Mouse (Mus musculus) forebrain, embryonic 14.5 days (tissue): Measurements from ENCODE around the gene Mad1l1. TPM values are rescaled to one million over a fixed set of nuclear protein-coding genes. Genes with fewer than 3 reads are reported as not detected.

Experiments
- ATAC-seq: fragments of 200-750 bp; cut with Nextera tagmentation; 2 replicates; pipeline ENCODE4 v1.8.0; 2017; ENCODE audit warnings: mild to moderate bottlenecking, moderate library complexity
- DNase-seq: peaks from one replicate; pipeline ENCODE4 v3.0.0-alpha.2; 2015; ENCODE audit warnings: low spot score
- H3K27ac ChIP-seq: fragments of 300-500 bp; sonication (generic); 2 replicates; pipeline ENCODE4 v1.5.1; 2014; ENCODE audit warnings: low read depth, mild to moderate bottlenecking, control low read depth, low read length, moderate library complexity
- H3K27me3 ChIP-seq: fragments of 300-500 bp; sonication (generic); replicated peaks from 2 replicates; pipeline ENCODE4 v1.6.1; 2014; ENCODE audit warnings: low read length, control low read depth, mixed read lengths; ENCODE audit not compliant: control insufficient read depth, insufficient read depth
- H3K36me3 ChIP-seq: fragments of 300-500 bp; sonication (generic); 2 replicates; pipeline ENCODE4 v1.6.1; 2014; ENCODE audit warnings: low read length, control low read depth; ENCODE audit not compliant: control insufficient read depth, insufficient read depth
- H3K4me1 ChIP-seq: fragments of 300-500 bp; sonication (generic); 2 replicates; pipeline ENCODE4 v1.6.1; 2014; ENCODE audit warnings: antibody characterized with exemption, low read length, control low read depth; ENCODE audit not compliant: control insufficient read depth, insufficient read depth
- H3K4me2 ChIP-seq: fragments of 300-500 bp; sonication (generic); 2 replicates; pipeline ENCODE4 v1.6.1; 2014; ENCODE audit warnings: mild to moderate bottlenecking, control low read depth, low read length
- H3K4me3 ChIP-seq: fragments of 300-500 bp; sonication (generic); 2 replicates; pipeline ENCODE4 v1.5.1; 2014; ENCODE audit warnings: low read depth, low read length, control low read depth
- H3K9ac ChIP-seq: fragments of 300-500 bp; sonication (generic); 2 replicates; pipeline ENCODE4 v1.6.1; 2014; ENCODE audit warnings: mild to moderate bottlenecking, low read length, control low read depth, moderate library complexity
- H3K9me3 ChIP-seq: fragments of 300-500 bp; sonication (generic); replicated peaks from 2 replicates; pipeline ENCODE4 v1.6.1; 2016; ENCODE audit warnings: low read length, control low read depth, mixed read lengths; ENCODE audit not compliant: control insufficient read depth
- WGBS: fragments of 180-500 bp; shearing (Covaris S2); extraction: QIAGEN DNeasy Blood & Tissue Kit; methylation state at CpG from one replicate; pipeline ENCODE4 v1.1.7; 2014; 5-methylcytosine and 5-hydroxymethylcytosine counted together
- polyA plus RNA-seq: library from polyadenylated mRNA; unstranded; fragments of >200 nt; fragmentation: Nextera tagmentation; extraction: Ambion mirVana; gene quantifications from 2 replicates; pipeline ENCODE4 v1.2.1, GENCODE M21; 2014

Gene Mad1l1
- polyA plus RNA-seq, 1 experiment from 2014 or later: 29.2 TPM

DNA sequence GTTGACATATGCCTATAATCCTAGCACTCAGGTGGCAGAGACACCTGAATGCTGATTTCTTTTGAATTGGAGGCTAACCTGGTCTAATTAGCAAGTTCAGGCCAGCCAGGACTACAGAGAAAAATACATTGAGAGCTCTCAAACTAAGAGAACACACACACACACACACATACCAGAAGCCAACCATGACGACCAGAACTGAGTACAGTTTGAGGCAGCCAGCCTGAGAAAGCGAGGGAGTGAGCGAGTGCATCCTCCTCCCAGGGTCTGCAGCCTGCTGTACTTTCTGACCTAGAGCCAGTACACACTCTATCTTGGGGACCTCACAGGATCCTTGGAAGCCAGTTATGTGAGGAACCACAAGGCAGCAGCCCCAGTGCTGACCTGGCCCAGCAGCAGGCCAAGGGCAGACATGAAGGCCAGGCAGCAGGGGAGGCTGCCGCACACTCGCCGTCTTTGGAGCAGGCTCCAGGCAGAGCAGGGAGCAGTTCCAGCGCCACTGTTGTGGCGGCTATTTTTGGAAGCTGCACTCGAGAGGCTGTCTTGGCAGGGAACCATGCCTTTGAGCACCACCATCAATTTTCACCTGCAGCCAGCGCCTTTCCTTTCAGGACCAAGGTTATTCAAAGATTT is 143.2 kb downstream of the Mad1l1 start:
- H3K36me3 ChIP-seq: no peaks in the 10 kb centered on the region
- DNase-seq: peak; percentile 19
- no peak overlapping the region for H3K4me2 ChIP-seq
- 56% methylated on average over 10 of the region's 10 CpGs for WGBS
- H3K9ac ChIP-seq: no peak overlapping the region
- no peak overlapping the region for H3K27ac ChIP-seq
- H3K9me3 ChIP-seq: no peaks in the 10 kb centered on the region
- no peaks in the 10 kb centered on the region for H3K27me3 ChIP-seq
- H3K4me3 ChIP-seq: no peak overlapping the region
- peaks cover 15% of the 10 kb centered on the region for H3K4me1 ChIP-seq
- no peak for ATAC-seq

DNA sequence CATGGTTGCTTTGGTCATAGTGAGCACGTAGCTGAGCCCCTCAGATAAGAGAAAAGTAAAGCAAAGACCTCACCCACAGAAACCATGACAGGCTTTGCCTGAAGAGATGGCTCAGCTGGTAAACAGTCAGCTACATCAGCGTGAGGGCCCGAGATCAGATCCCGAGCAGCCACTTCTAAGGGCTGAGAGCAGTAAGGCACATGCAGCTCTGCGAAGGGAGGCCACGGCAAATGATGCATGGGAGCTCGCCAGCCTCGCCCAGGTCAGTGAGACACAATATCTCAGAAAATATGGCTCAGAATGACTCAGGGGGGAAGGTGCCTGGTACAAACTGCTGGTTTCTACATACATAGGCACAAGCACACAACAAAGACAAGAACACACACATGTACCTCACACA is 143.8 kb downstream of the Mad1l1 start:
- no peak overlapping the region for H3K27ac ChIP-seq
- ATAC-seq (no peak), DNase-seq (no peak)
- H3K36me3 ChIP-seq: no peaks in the 10 kb centered on the region
- WGBS: 85% methylated on average over 8 of the region's 8 CpGs
- H3K4me1 ChIP-seq: peaks cover 15% of the 10 kb centered on the region
- no peak overlapping the region for H3K9ac ChIP-seq
- no peak overlapping the region for H3K4me3 ChIP-seq
- no peaks in the 10 kb centered on the region for H3K27me3 ChIP-seq
- no peaks in the 10 kb centered on the region for H3K9me3 ChIP-seq
- no peak overlapping the region for H3K4me2 ChIP-seq

DNA sequence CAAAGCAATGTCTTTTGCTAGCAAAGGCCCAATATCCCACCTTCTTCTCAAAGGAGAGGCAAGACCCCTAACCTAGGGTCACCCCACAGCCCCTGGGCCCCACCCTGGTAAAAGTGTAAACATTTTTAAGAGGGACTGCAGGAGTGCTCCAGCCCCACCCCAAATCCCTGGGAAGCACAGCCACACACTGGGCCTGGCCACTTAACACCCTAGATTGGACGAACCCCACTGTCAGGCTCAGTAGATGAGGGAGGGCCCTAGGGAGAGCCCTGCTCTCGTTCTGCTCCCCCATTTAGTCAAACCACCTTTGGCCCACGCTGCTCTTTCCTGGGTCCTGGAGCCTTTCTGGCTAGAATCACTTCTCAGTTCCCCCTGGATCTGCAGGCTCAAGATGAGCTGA is 145.0 kb downstream of the Mad1l1 start:
- Histone ChIP-seq H3K27me3 (no peaks in the 10 kb centered on the region), H3K4me1 (peaks cover 15% of the 10 kb centered on the region), H3K36me3 (no peaks in the 10 kb centered on the region), H3K9ac (no peak overlapping the region), H3K27ac (no peak overlapping the region), H3K4me2 (no peak overlapping the region), H3K9me3 (no peaks in the 10 kb centered on the region), H3K4me3 (no peak overlapping the region)
- ATAC-seq (no peak), DNase-seq (no peak)
- 64% methylated on average over 3 of the region's 3 CpGs for WGBS

DNA sequence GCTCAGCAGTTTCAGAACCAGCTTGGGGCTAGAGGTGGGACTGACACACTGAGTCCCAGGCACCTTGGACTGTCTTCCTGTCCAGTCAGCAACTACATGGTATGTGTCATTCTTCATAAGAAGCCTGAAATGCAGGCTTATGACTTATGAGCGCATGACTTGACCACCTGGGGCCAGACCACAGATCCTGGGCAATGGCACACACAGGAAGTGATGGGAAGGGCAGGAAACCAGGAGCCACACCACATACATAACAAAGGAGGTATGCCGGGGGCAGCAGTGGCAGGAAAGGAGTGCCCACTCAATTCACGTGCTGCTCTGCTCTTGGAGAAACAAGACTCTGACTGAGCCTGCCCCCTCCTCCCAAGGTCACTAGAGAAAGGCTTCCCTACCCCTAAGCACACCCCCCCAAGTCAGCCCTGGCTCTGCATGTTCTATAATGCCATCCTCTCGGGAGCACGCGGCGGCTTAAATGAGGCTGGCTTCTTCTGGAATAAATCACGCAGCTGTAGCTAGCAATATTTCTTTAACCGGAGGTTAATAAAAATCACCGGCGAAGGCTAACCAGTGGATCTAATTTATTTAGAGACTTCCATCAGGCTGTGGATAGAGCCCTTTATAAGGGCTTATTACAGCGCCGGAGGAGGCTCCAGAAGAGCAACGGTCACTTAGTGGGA is 146.4 kb downstream of the Mad1l1 start:
- Histone ChIP-seq H3K27ac (peak overlapping the region; percentile 0; the same call in 1 of the 2 replicates), H3K36me3 (no peaks in the 10 kb centered on the region), H3K9me3 (no peaks in the 10 kb centered on the region), H3K4me3 (no peak overlapping the region), H3K4me1 (peaks cover 15% of the 10 kb centered on the region), H3K4me2 (no peak overlapping the region), H3K9ac (no peak overlapping the region), H3K27me3 (no peaks in the 10 kb centered on the region)
- ATAC-seq (no peak), DNase-seq (no peak)
- 81% methylated on average over 14 of the region's 14 CpGs for WGBS

DNA sequence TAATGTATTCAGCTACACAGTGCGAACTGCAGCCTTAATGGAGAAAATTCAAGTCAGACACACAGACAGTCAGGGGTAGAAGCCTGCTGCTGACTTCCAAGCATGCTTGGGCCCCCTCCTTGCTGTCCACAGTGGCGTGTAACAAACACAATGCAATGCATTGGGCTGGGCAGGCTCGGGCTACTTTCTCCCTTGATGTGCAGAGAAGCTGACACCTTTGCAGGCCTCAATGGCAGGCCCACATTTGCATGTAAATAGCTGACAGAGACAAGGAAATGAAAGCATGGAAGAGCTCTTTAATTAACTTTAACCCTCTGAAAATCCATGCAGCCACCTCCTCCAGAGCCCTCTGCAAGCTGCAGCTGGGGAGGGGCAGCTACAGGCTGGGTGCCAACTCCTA is 147.3 kb downstream of the Mad1l1 start:
- Histone ChIP-seq H3K27me3 (no peaks in the 10 kb centered on the region), H3K9me3 (no peaks in the 10 kb centered on the region), H3K4me2 (no peak overlapping the region), H3K9ac (no peak overlapping the region), H3K4me3 (no peak overlapping the region), H3K36me3 (no peaks in the 10 kb centered on the region), H3K27ac (peak overlapping the region; percentile 0; the same call in 1 of the 2 replicates), H3K4me1 (peaks cover 15% of the 10 kb centered on the region)
- no peak; the same call in 1 of the 2 replicates for ATAC-seq
- DNase-seq: peak; percentile 25
- WGBS: 7% methylated on average over 3 of the region's 3 CpGs

DNA sequence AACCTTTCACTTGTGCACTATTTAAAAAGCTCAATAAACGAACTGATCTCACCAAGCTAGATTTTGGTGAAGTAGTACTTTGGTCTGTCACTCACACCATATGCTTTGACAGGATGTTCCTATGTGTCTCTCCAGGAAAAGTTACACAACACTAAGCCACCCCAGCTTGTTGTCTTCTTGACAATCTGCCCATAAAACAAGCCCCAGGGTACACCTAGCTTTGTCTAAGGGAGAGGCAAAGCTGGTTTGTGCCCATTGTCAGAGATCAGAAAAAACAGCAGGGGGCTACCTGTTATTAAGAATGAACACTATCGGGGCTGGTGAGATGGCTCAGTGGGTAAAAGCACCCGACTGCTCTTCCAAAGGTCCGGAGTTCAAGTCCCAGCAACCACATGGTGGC is 148.2 kb downstream of the Mad1l1 start:
- Histone ChIP-seq H3K4me3 (no peak overlapping the region), H3K4me1 (peaks cover 13% of the 10 kb centered on the region), H3K27me3 (no peaks in the 10 kb centered on the region), H3K27ac (no peak overlapping the region), H3K36me3 (no peaks in the 10 kb centered on the region), H3K4me2 (no peak overlapping the region), H3K9me3 (no peaks in the 10 kb centered on the region), H3K9ac (no peak overlapping the region)
- WGBS: 85% methylated on average over 4 of the region's 4 CpGs
- ATAC-seq: no peak
- DNase-seq: no peak

DNA sequence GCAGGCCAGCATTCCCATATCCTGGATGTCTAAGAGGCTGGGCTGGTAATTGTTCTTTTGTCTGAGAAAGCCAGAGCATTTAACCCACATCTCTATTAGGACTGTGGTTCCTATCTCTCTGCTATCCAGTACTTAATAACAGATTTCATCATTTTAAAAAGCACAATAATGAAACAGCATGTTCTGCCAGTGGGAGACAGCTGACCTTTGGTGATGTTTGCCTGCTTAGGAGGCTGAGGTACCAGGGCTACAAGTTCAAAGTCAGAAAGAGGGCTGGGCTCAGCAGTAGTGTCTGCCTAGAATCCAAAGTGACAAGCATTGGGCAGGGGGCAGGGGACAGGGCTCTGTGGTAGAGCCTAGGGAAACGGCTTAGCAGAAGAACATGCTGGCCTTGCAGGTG is 149.6 kb downstream of the Mad1l1 start:
- Histone ChIP-seq H3K9ac (no peak overlapping the region), H3K4me3 (no peak overlapping the region), H3K36me3 (no peaks in the 10 kb centered on the region), H3K4me2 (no peak overlapping the region), H3K27me3 (no peaks in the 10 kb centered on the region), H3K27ac (no peak overlapping the region), H3K9me3 (no peaks in the 10 kb centered on the region), H3K4me1 (peaks cover 12% of the 10 kb centered on the region)
- DNase-seq (no peak), ATAC-seq (no peak)
- WGBS: 65% methylated on average over 1 of the region's 1 CpGs

DNA sequence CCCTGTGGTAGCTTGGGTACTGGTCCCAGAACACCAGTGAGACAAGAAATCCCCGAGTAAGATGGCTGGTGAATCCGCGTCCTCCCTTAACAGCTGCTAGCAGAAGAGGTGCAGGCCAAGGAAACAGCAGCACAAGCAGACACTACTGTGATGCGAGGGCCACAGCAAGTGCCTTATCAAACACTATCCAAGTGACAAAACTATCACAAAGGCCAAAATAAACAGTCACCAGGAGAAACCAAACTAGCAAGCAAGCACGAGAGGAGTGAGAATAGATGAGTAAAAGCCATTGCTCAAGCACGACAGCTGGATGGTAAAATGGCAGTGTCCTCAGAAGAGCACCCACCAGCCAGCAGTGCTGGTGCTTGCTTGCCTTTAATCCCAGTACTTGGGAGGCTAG is 153.8 kb downstream of the Mad1l1 start:
- H3K27ac ChIP-seq: no peak overlapping the region
- no peak for ATAC-seq
- no peak overlapping the region for H3K4me2 ChIP-seq
- no peaks in the 10 kb centered on the region for H3K9me3 ChIP-seq
- H3K4me3 ChIP-seq: no peak overlapping the region
- no peaks in the 10 kb centered on the region for H3K36me3 ChIP-seq
- no peak for DNase-seq
- no peaks in the 10 kb centered on the region for H3K27me3 ChIP-seq
- no peak overlapping the region for H3K9ac ChIP-seq
- 91% methylated on average over 6 of the region's 6 CpGs for WGBS
- no peaks in the 10 kb centered on the region; the same call in 1 of the 2 replicates for H3K4me1 ChIP-seq

DNA sequence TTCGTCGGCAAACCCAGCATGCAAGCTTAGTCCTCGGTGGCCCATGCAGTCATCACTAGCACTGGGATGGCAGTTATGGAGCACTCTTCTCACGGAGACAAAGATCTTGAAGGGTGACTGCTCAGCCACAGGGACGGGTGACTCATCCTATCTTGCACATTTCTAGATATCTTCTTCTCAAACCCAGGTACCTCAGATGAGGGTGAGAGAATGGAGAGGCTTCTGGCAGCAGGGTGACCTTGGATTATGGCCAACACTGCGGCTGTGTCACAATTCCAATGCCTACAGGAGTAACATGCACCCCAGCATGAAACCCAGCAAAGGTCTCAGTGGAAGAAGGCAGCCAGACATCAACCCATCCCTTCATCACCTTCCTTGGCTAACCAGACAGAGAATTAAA is 154.3 kb downstream of the Mad1l1 start:
- DNase-seq: no peak
- 92% methylated on average over 6 of the region's 6 CpGs for WGBS
- Histone ChIP-seq H3K4me1 (no peaks in the 10 kb centered on the region; the same call in 1 of the 2 replicates), H3K9me3 (no peaks in the 10 kb centered on the region), H3K27ac (no peak overlapping the region), H3K4me2 (no peak overlapping the region), H3K4me3 (no peak overlapping the region), H3K27me3 (no peaks in the 10 kb centered on the region), H3K36me3 (no peaks in the 10 kb centered on the region), H3K9ac (no peak overlapping the region)
- no peak for ATAC-seq
